Comparison of ENCODE assay signal across 19 mouse cellular contexts in genomic region chr5:92804379-92804778, GRCm38 (mm10).
DNase-seq lines count a peak whose midpoint lies in the region; ATAC-seq and TF ChIP-seq lines count a peak whose summit lies in the region.
"Had no signal": no experiment of that assay in that cellular context is flagged by ENCODE, and none has a peak within 500 bp of the region (broad histone marks: within the 10 kb centered on the region; RNA-seq: fewer than 3 reads in every experiment).

No protein-coding gene starts in this region.

- DNase-seq in cerebellum, adult 11-12 months = peak; percentile 8
- no peak for DNase-seq in cerebellum, postnatal 4 days (ENCODE audit: low spot score in 2 of 2)
- no peak for DNase-seq in heart, postnatal 14 days
- DNase-seq in left cerebral cortex, adult 2 months (ENCODE audit: extremely low spot score in 1 of 2, low spot score in 2 of 2) = no peak
- no peak for DNase-seq in left cerebral cortex, postnatal 14 days (ENCODE audit: low spot score in 2 of 2)
- DNase-seq in embryonic facial prominence, embryonic 10.5 days (ENCODE audit: low spot score) = no peak
- DNase-seq in gastrocnemius, postnatal 4 days (ENCODE audit: low spot score in 2 of 2) = no peak
- DNase-seq: cerebellum, adult 8-10 months; gastrocnemius, adult 2 months; kidney, postnatal 10 days had no signal

- 0 out of 2 replicates have a peak, but pooled peaks cover 2% of the 10 kb centered on the region for H3K9me3 ChIP-seq in heart, embryonic 16.5 days (replicated peaks; ENCODE audit: control insufficient read depth, low read length)
- H3K9me3 ChIP-seq in embryonic facial prominence, embryonic 10.5 days = no peaks in the 10 kb centered on the region
- H3K9me3 ChIP-seq: embryonic facial prominence, embryonic 15.5 days; intestine, embryonic 15.5 days; midbrain, embryonic 12.5 days; neural tube, embryonic 12.5 days had no signal

- H3K4me1 ChIP-seq in heart, embryonic 16.5 days (ENCODE audit: control insufficient read depth, insufficient read depth, low read length) = peaks cover 9% of the 10 kb centered on the region
- H3K4me1 ChIP-seq in embryonic facial prominence, embryonic 10.5 days = peaks cover 51% of the 10 kb centered on the region

- no peak for TF ChIP-seq CTCF in left cerebral cortex, adult 2 months (IDR thresholded peaks at IDR 0.05)

- no peaks in the 10 kb centered on the region for H3K36me3 ChIP-seq in heart, embryonic 16.5 days (ENCODE audit: control insufficient read depth, insufficient read depth)
- no peaks in the 10 kb centered on the region for H3K36me3 ChIP-seq in embryonic facial prominence, embryonic 10.5 days (replicated peaks)
- H3K36me3 ChIP-seq: embryonic facial prominence, embryonic 15.5 days; intestine, embryonic 15.5 days; midbrain, embryonic 12.5 days; neural tube, embryonic 12.5 days had no signal

- no peaks in the 10 kb centered on the region for H3K27me3 ChIP-seq in heart, embryonic 16.5 days (ENCODE audit: control insufficient read depth, insufficient read depth, low read length)
- peaks cover 2% of the 10 kb centered on the region; the same call in 1 of the 2 replicates for H3K27me3 ChIP-seq in embryonic facial prominence, embryonic 10.5 days (replicated peaks; ENCODE audit: low read depth, poor library complexity, severe bottlenecking)
- H3K27me3 ChIP-seq: CH12.LX; intestine, embryonic 15.5 days; neural tube, embryonic 12.5 days; Patski had no signal

- intact Hi-C loops in heart, postnatal 14 days (cut with DNase I) = loop anchor here (10.0 kb wide), 1 partner anchor 150 kb away; no protein-coding TSS in a partner anchor
- intact Hi-C loops in left cerebral cortex, adult 2 months (cut with DNase I) = loop anchor here (5.0 kb wide), 1 partner anchor 148 kb away; no protein-coding TSS in a partner anchor
- intact Hi-C loops in left cerebral cortex, postnatal 14 days (cut with DNase I) = no loop called here

- peak overlapping the region; percentile 35; the same call in 1 of the 2 replicates for H3K4me2 ChIP-seq in heart, embryonic 16.5 days (ENCODE audit: low read depth, low read length)
- H3K4me2 ChIP-seq: embryonic facial prominence, embryonic 15.5 days; intestine, embryonic 15.5 days; midbrain, embryonic 12.5 days; neural tube, embryonic 12.5 days had no signal

- WGBS in heart, embryonic 16.5 days = 21% methylated on average over 7 of the region's 7 CpGs
- 42% methylated on average over 7 of the region's 7 CpGs for WGBS in embryonic facial prominence, embryonic 10.5 days

- no peak overlapping the region for H3K4me3 ChIP-seq in heart, embryonic 16.5 days (ENCODE audit: low read length)
- H3K4me3 ChIP-seq in left cerebral cortex, adult 2 months = no peak overlapping the region
- H3K4me3 ChIP-seq in embryonic facial prominence, embryonic 10.5 days = no peak overlapping the region
- H3K4me3 ChIP-seq: embryonic facial prominence, embryonic 15.5 days; gastrocnemius, adult 2 months; intestine, embryonic 15.5 days; midbrain, embryonic 12.5 days; neural tube, embryonic 12.5 days had no signal

- no peak for ATAC-seq in heart, embryonic 16.5 days (replicated peaks; ENCODE audit: extremely low read depth, insufficient read depth, low FRiP score)
- ATAC-seq: forebrain, embryonic 14.5 days; intestine, embryonic 15.5 days; Patski had no signal

- peak overlapping the region; percentile 37 for H3K27ac ChIP-seq in heart, embryonic 16.5 days (ENCODE audit: low read length)
- H3K27ac ChIP-seq in left cerebral cortex, adult 2 months = peak overlapping the region; percentile 36; the same call in 1 of the 2 replicates
- H3K27ac ChIP-seq in embryonic facial prominence, embryonic 10.5 days (replicated peaks) = 0 out of 2 replicates have a peak overlapping the region, but pooled peaks have one; percentile 2
- H3K27ac ChIP-seq: embryonic facial prominence, embryonic 15.5 days; gastrocnemius, adult 2 months; intestine, embryonic 15.5 days; liver, embryonic 14.5 days; midbrain, embryonic 12.5 days; neural tube, embryonic 12.5 days had no signal

- H3K9ac ChIP-seq in heart, embryonic 16.5 days (ENCODE audit: low read length) = 0 out of 2 replicates have a peak overlapping the region, but pooled peaks have one; percentile 30
- H3K9ac ChIP-seq: embryonic facial prominence, embryonic 15.5 days; intestine, embryonic 15.5 days; liver, embryonic 14.5 days; midbrain, embryonic 12.5 days; neural tube, embryonic 12.5 days had no signal
